Mouse (Mus musculus) kidney, postnatal 0 days (tissue): ENCODE measurements around the gene Abhd16a. TPM values are rescaled to one million over a fixed set of nuclear protein-coding genes. Genes with fewer than 3 reads are reported as not detected.
A peak's percentile ranks its signal among the peaks of the same experiment; 100 is the strongest.

Source experiments
- ATAC-seq: fragments of 200-750 bp; cut with Nextera tagmentation; replicated peaks from 2 replicates; pipeline ENCODE4 v1.8.0; 2017; ENCODE audit warnings: low read depth, moderate number of reproducible peaks, moderate TSS enrichment, moderate library complexity; ENCODE audit not compliant: low FRiP score
- DNase-seq: peaks from one replicate; pipeline ENCODE4 v3.0.0-alpha.2; 2016; ENCODE audit warnings: low spot score
- H3K27ac ChIP-seq: fragments of 300-500 bp; sonication (generic); 2 replicates; pipeline ENCODE4 v1.5.1; 2014; ENCODE audit warnings: mild to moderate bottlenecking
- H3K27me3 ChIP-seq: fragments of 300-500 bp; sonication (generic); 2 replicates; pipeline ENCODE4 v1.6.1; 2014; ENCODE audit warnings: low read length, mixed read lengths; ENCODE audit not compliant: insufficient read depth
- H3K36me3 ChIP-seq: fragments of 300-500 bp; sonication (generic); 2 replicates; pipeline ENCODE4 v1.6.1; 2014; ENCODE audit warnings: low read length, mixed read lengths; ENCODE audit not compliant: insufficient read depth
- H3K4me1 ChIP-seq: fragments of 300-500 bp; sonication (generic); replicated peaks from 2 replicates; pipeline ENCODE4 v1.6.1; 2014; ENCODE audit warnings: antibody characterized with exemption, low read length, mixed read lengths; ENCODE audit not compliant: insufficient read depth
- H3K4me2 ChIP-seq: fragments of 300-500 bp; sonication (generic); 2 replicates; pipeline ENCODE4 v1.6.1; 2014; ENCODE audit warnings: mild to moderate bottlenecking, low read length, moderate library complexity, mixed read lengths
- H3K4me3 ChIP-seq: fragments of 300-500 bp; sonication (generic); replicated peaks from 2 replicates; pipeline ENCODE4 v1.5.1; 2014; ENCODE audit warnings: low read depth, low read length
- H3K9ac ChIP-seq: fragments of 300-500 bp; sonication (generic); 2 replicates; pipeline ENCODE4 v1.6.1; 2014; ENCODE audit warnings: low read depth, low read length
- H3K9me3 ChIP-seq: fragments of 300-500 bp; sonication (generic); replicated peaks from 2 replicates; pipeline ENCODE4 v1.6.1; 2016; ENCODE audit warnings: low read length, inconsistent platforms, mixed read lengths
- CTCF ChIP-seq: IDR thresholded peaks from 2 replicates; pipeline ENCODE4 v1.5.1; 2016; ENCODE audit warnings: antibody characterized with exemption, low read depth, mild to moderate bottlenecking, moderate library complexity
- WGBS: fragments of 180-500 bp; shearing (Covaris S2); extraction: QIAGEN DNeasy Blood & Tissue Kit; methylation state at CpG from one replicate; pipeline ENCODE4 v1.1.7; 2014; 5-methylcytosine and 5-hydroxymethylcytosine counted together
- polyA plus RNA-seq: library from polyadenylated mRNA; unstranded; fragments of >200 nt; fragmentation: Nextera tagmentation; extraction: Ambion mirVana; gene quantifications from 2 replicates; pipeline ENCODE4 v1.2.1, GENCODE M21; 2015

The Abhd16a gene
- polyA plus RNA-seq, 1 experiment from 2014 or later = 109 TPM

DNA sequence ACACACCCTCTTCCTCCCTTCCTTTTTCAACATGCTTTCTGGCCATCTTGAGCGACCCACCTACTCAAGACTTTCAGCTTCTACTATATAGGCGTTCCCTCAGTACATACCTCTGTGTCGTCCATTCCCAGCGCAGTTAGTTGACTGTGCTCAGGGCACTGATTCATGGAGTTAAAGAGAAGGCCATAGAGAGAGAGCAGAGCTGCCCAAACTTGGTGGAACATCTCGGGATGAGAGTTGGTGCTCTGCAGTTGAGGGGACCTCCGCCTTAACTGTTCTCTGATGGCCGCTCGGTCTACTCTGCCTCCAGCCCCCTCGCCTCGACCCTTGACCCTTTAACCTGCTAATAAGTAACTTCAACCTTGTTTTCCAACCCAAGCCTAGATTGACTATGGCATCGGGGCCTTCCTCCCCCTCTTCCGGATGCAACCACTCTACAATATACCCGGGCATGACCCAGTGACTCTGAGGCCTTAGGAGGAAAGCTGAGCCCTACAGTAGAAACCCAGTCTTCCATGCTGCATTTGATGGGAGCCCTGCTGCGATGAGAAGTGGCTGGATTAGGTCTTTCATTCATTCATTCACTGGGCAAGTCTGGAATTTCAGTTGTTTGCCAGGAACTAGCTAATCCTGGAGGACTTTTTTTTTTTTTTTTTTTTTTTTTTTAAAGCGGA, 42.6 kb downstream of the Abhd16a start, which contains the start of gene Apom:
Gene Apom (minus strand): TSS at position 551 of the 674 bp plus-strand sequence.
- Histone ChIP-seq H3K36me3 (peaks cover 11% of the 10 kb centered on the region; the same call in 1 of the 2 replicates), H3K4me2 (no peak within 1 kb of the TSS), H3K9me3 (no peaks in the 10 kb centered on the region), H3K27me3 (no peaks in the 10 kb centered on the region), H3K4me1 (peaks cover 17% of the 10 kb centered on the region), H3K4me3 (no peak within 1 kb of the TSS), H3K9ac (no peak within 1 kb of the TSS), H3K27ac (peak within 1 kb of the TSS; percentile 31)
- ATAC-seq (no peak), DNase-seq (peak; percentile 65)
- 54% methylated on average over 15 of the region's 15 CpGs for WGBS
- TF ChIP-seq CTCF = no peak

DNA sequence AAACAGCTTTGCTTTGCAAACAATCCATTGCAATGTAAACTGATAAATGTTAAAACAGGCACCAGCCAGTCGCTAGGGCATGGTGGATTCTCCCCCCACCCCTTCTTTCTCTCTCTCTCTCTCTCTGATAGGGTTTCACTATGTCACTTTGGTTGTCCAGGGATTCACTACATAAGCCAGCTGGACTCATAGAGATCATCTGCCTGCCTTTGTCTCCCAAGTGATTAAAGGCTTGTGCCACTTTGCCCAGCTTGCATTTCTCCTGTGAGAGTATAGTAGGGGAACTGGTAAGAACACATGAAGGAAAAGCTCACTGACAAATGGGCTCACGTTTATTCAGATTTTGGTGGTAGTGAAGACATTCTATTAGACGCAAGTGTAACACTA, 43.1 kb downstream of the Abhd16a start:
- H3K4me1 ChIP-seq = peaks cover 16% of the 10 kb centered on the region
- H3K4me2 ChIP-seq = no peak overlapping the region
- WGBS = 43% methylated on average over 3 of the region's 3 CpGs
- no peaks in the 10 kb centered on the region for H3K27me3 ChIP-seq
- TF ChIP-seq CTCF = no peak
- H3K27ac ChIP-seq = no peak overlapping the region
- H3K36me3 ChIP-seq = peaks cover 11% of the 10 kb centered on the region; the same call in 1 of the 2 replicates
- no peak overlapping the region for H3K4me3 ChIP-seq
- no peaks in the 10 kb centered on the region for H3K9me3 ChIP-seq
- ATAC-seq = no peak
- DNase-seq = peak; percentile 51
- H3K9ac ChIP-seq = no peak overlapping the region

DNA sequence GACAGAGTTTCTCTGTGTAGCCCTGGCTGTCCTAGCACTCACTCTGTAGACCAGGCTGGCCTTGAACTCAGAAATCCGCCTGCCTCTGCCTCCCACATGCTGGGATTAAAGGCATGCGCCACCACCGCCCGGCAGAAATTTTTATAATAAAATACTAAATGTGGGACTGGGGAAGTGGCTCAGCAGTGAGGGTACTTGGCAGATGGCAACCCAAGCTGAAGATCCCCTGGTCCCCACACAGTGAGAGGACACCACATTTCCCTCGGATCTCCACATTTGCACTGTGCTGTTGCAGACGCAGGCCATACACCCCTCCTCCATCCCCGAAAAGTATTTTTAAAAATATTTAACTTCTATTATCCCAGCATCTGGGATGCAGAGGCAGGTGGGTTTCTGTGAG, 44.5 kb downstream of the Abhd16a start:
- DNase-seq (no peak), ATAC-seq (no peak)
- 97% methylated on average over 7 of the region's 7 CpGs for WGBS
- Histone ChIP-seq H3K4me1 (peaks cover 9% of the 10 kb centered on the region), H3K4me3 (no peak overlapping the region), H3K9ac (no peak overlapping the region), H3K36me3 (peaks cover 10% of the 10 kb centered on the region; the same call in 1 of the 2 replicates), H3K9me3 (no peaks in the 10 kb centered on the region), H3K27me3 (no peaks in the 10 kb centered on the region), H3K27ac (no peak overlapping the region), H3K4me2 (no peak overlapping the region)
- TF ChIP-seq CTCF = no peak

DNA sequence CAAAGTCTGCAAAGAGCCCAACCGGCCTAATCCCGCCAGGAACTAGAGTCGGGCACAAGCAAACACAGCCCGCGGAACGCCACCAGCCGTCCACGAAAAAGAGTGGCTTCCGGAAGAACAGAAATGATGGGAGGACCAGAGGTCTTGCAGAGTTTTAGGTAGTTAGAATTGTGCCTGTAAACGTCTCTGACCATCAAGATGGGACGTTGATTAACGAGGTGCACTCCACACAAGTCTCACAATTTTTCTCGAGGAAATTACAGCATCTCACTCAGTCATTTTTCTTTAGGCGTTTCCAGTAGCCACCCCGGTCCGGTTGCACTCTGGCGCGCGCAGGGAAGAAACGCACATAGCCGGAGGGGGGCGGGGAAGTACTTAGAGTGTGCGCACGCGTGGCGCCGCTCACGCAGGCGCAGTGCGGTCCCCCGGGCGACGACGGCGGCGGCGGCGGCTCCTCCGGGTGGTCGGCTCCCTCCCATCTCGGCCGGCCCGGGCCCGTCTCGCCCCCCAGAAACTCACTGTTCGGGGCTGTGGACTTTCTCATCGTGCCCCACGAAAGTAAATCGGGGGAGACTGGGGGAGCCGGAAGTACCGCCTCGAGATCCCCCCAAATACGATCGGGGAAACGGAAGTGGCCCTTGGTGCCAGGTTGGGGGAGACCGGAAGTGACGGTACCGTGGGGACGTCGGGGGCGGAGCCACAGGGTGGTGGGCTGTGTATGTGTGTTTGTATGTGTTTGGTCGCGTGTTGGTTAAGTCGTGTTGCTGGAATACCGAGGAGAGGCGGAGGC, 45.9 kb downstream of the Abhd16a start, which contains the start of gene Bag6:
Gene Bag6 (plus strand): TSS at position 378 of the 790 bp plus-strand sequence.
- H3K9me3 ChIP-seq = no peaks in the 10 kb centered on the region
- DNase-seq (peak; percentile 98), ATAC-seq (peak; percentile 88)
- H3K4me1 ChIP-seq = peaks cover 9% of the 10 kb centered on the region
- WGBS = under 1% methylated on average over 64 of the region's 66 CpGs
- TF ChIP-seq CTCF = peak; percentile 9; the same call in 1 of the 2 replicates
- H3K27ac ChIP-seq = peak within 1 kb of the TSS; percentile 90
- peaks cover 21% of the 10 kb centered on the region; the same call in 1 of the 2 replicates for H3K36me3 ChIP-seq
- peak within 1 kb of the TSS; percentile 80 for H3K4me2 ChIP-seq
- no peaks in the 10 kb centered on the region for H3K27me3 ChIP-seq
- peak within 1 kb of the TSS; percentile 76 for H3K4me3 ChIP-seq
- peak within 1 kb of the TSS; percentile 71 for H3K9ac ChIP-seq

DNA sequence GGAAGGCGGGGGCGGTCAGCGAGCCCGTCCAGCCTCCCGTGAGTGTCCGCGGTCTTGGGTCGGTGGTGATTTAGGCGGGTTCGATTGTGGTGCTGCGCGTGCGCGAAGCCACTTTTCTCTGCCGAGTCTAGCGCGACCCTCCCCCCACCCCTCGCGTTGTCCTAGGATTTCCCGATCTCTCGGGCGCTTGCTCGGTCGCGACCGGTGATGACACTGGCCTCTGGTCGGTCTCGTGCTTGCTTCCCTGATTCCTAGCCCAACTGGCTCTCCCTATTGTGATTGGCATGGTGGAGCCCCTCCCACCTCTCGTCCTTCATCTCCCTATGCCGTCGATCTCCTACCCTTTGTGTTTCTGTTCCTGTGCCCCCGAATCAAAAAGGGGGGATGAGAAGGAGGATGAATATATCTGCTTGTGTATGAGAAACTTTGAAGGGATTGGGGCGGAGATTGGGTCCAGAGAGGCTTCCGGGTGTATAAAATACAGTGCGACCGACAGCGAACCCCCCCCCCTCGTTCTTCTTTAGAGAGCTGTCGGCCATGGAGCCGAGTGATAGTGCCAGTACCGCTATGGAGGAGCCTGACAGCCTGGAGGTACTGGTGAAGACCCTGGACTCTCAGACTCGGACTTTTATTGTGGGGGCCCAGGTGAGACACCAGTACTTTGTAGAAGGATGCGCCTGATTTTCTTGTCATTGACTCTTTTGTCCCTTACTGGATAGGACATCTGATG, 46.7 kb downstream of the Abhd16a start:
- H3K27me3 ChIP-seq = no peaks in the 10 kb centered on the region
- H3K36me3 ChIP-seq = peaks cover 26% of the 10 kb centered on the region
- H3K4me2 ChIP-seq = peak overlapping the region; percentile 80
- H3K9me3 ChIP-seq = no peaks in the 10 kb centered on the region
- peak overlapping the region; percentile 76 for H3K4me3 ChIP-seq
- H3K27ac ChIP-seq = peak overlapping the region; percentile 90
- H3K9ac ChIP-seq = peak overlapping the region; percentile 71
- DNase-seq = peak; percentile 81
- WGBS = under 1% methylated on average over 43 of the region's 43 CpGs
- H3K4me1 ChIP-seq = peaks cover 9% of the 10 kb centered on the region
- no peak for TF ChIP-seq CTCF
- ATAC-seq = peak; percentile 64

DNA sequence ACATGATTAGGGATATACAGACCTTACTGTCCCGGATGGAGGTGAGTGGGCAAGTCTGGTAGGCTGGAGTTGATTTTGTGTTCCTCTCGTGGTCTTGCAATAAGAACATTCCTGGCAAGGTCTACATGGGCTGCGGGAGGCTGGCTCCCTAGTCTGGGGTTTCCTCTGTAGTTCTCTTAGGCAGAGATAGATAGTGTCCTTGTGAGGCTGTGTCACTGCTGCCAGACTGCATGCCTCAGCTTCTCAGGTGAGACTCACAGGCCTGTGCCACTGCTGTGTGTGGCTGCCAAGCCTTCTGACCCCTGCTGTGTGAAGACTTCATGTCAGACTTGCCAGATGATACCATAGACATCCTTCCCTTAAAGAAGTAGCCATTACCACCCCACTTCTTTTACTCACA, 50.2 kb downstream of the Abhd16a start:
- H3K27me3 ChIP-seq = no peaks in the 10 kb centered on the region
- H3K9me3 ChIP-seq = no peaks in the 10 kb centered on the region
- no peak for ATAC-seq
- peaks cover 58% of the 10 kb centered on the region for H3K36me3 ChIP-seq
- WGBS = 98% methylated on average over 3 of the region's 3 CpGs
- H3K4me2 ChIP-seq = no peak overlapping the region
- H3K4me1 ChIP-seq = peaks cover 9% of the 10 kb centered on the region
- H3K4me3 ChIP-seq = no peak overlapping the region
- TF ChIP-seq CTCF = no peak
- no peak overlapping the region for H3K27ac ChIP-seq
- DNase-seq = no peak
- no peak overlapping the region for H3K9ac ChIP-seq
